Mouse (Mus musculus): ENCODE data around the gene Nup62.
"Not testable (repeated sequence)": the region's sequence is repeated elsewhere in the genome, so short reads cannot be mapped to it uniquely, and the experiment has no call there.

Nup62 gene

GRCm38 (mm10) chr7:44866276-44867009 lies 50.6 kb downstream of the Nup62 start:
- peak; percentile 82 for DNase-seq

- DNase-seq = peak; percentile 31
Observed at GRCm38 (mm10) chr7:44867010-44867702, 51.3 kb downstream of the Nup62 start.

DNA sequence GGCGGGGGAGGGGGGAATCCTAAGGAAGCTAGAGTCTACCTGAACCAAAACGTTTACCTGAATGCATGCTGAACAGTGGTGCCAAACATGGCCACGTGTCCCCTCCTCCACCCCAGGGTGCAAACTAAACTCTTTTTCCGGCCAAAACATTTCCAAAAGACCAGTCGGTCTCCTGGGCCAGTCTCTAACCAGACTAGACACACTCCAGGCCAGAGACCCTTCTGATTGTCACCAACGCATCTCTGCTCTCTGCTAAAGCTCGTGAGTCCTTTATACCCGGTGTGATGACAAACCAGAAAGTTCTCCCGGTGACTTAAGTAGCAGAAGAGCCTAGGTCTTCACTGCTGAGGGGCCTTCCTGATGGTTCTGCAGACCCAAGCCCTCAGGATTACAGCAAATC lies 51.9 kb downstream of the Nup62 start:
- peak; percentile 14 for DNase-seq

DNA sequence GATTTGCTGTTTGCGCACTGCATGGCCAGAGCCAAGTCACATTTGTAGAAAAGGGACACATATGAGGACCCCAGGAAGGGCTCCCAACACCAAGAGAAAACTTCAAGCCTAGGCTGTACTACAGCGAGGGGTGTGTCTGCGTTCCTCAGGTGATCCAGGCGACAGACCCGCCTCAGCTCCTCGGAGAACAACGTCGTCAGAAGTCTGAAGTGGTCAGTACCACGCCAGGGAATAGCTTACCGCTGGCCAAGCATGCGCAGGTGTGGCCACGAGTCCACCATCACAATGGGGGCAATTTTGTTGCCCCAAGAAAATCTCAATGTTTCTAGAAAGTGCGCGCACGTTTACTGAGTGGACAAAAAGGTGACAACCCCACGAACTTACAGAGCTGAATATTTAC lies 52.6 kb downstream of the Nup62 start:
- DNase-seq = peak; percentile 44

GRCm38 (mm10) chr7:44868919-44869696 lies 53.2 kb downstream of the Nup62 start:
- DNase-seq = peak; percentile 67

DNA sequence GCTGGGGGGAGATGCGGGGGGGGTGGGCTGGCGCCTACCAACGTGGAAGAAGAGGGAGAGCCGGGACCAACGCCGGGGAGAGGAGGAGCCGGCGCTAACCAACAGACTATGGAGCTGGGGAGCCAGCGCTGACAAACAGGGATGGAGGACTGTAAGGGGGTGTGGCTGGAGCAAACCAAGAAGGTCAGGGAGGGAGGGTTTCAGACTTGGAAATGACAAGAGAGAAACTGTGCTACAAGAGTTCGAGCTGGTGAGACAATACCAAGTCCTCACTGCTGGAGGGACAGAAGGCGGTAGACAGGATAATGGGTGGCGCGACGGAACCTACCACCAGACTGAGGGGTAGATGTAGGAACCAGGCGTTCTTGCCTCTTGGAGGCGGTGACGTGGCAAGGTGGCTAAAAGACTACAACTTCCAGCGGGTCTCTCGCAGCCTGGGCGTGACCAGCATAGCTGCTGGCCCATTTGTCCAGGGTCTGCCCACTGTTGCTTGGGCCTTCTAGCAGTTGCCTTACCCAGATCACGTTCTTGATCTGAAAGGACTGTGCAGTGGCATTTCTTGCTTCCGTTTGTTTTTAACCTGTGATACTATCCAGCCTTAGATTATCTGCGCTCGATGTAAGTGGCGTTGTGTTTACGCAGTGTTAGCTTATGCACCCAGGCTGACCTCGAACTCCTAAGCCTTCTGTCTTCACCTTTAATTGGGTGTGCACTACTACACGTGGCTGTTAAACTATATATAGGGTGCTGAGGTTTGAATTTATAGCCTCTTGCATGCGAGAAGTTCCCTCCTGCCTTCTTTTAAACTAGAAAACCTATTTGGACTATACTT lies 54.0 kb downstream of the Nup62 start, which contains the start of gene Ptov1:
Gene Ptov1, minus strand, starts transcription at position 92 of the 832 bp plus-strand sequence.
- DNase-seq = peak; percentile 98

- peak; percentile 22 for DNase-seq
Observed at GRCm38 (mm10) chr7:44870614-44871013, 54.7 kb downstream of the Nup62 start.

GRCm38 (mm10) chr7:44871181-44871580 lies 55.3 kb downstream of the Nup62 start:
- peak; percentile 4 for DNase-seq

DNA sequence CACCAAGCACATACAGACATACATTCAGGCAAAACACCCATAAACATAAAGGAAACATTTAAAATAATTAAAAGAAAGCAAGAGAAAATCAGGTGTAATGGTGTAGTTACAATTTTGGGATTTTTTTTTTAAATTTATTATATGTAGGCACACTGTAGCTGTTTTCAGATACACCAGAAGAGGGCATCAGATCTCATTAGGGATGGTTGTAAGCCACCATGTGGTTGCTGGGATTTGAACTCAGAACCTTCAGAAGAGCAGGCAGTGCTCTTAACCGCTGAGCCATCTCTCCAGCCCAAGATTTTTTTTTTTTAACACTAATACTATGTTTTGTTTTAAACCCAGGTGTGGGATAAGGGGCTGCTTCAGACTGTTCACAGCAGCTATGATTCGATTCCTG lies 55.9 kb downstream of the Nup62 start:
- not testable (repeated sequence) for DNase-seq

DNA sequence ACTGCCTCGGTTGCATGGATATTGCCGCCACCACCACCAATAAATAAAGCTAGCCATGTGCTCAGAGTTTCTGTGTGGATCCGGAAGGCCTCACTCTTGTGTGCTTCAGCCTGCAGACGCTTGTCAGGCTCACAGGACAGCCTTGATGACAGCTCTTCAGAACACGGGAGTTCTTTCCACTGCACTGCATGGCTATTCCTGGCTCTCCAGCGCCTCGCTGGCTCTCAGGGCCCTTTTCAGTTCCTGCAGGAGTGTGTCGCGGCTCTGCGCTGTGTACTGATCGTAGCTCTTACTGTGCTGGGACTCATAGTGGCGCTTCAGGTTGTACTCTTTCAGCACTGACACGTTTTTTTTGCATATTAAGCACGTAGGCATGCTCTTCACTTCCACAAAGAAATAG lies 61.9 kb downstream of the Nup62 start:
- no peak for DNase-seq
